Mouse (Mus musculus) urinary bladder, postnatal 14 days (tissue): ENCODE results near the gene Elfn1.

Source experiments
- DNase-seq: peaks from one replicate; pipeline ENCODE4 v3.0.0; 2021; ENCODE audit warnings: low spot score

Gene Elfn1

GRCm38 (mm10) chr5:139907714-139908242 lies at the start of gene Elfn1:
Gene Elfn1 (plus strand): TSS chr5:139907943.
- DNase-seq = no peak

- no peak for DNase-seq
Observed at GRCm38 (mm10) chr5:139860328-139861104, 47.2 kb upstream of the Elfn1 start.

- DNase-seq = peak; percentile 53
Observed at GRCm38 (mm10) chr5:139862759-139863158, 45.0 kb upstream of the Elfn1 start.

GRCm38 (mm10) chr5:139870886-139871285 lies 36.9 kb upstream of the Elfn1 start:
- DNase-seq = no peak

- no peak for DNase-seq
Observed at GRCm38 (mm10) chr5:139871526-139871925, 36.2 kb upstream of the Elfn1 start.

GRCm38 (mm10) chr5:139877563-139877962 lies 30.2 kb upstream of the Elfn1 start:
- no peak for DNase-seq

GRCm38 (mm10) chr5:139879694-139880093 lies 28.0 kb upstream of the Elfn1 start:
- DNase-seq = no peak

- DNase-seq = no peak
Observed at GRCm38 (mm10) chr5:139881161-139881560, 26.6 kb upstream of the Elfn1 start.

- DNase-seq = no peak
Observed at GRCm38 (mm10) chr5:139888624-139889023, 19.1 kb upstream of the Elfn1 start.

- no peak for DNase-seq
Observed at GRCm38 (mm10) chr5:139889370-139889769, 18.4 kb upstream of the Elfn1 start.

GRCm38 (mm10) chr5:139892326-139892994 lies 15.3 kb upstream of the Elfn1 start:
- DNase-seq = no peak

- DNase-seq = no peak
Observed at GRCm38 (mm10) chr5:139892995-139893345, 14.8 kb upstream of the Elfn1 start.

- no peak for DNase-seq
Observed at GRCm38 (mm10) chr5:139894025-139894508, 13.7 kb upstream of the Elfn1 start.

- no peak for DNase-seq
Observed at GRCm38 (mm10) chr5:139899044-139899443, 8.7 kb upstream of the Elfn1 start.

- DNase-seq = no peak
Observed at GRCm38 (mm10) chr5:139905121-139905520, 2.6 kb upstream of the Elfn1 start.

- DNase-seq = no peak
Observed at GRCm38 (mm10) chr5:139906507-139906906, 1.2 kb upstream of the Elfn1 start.

GRCm38 (mm10) chr5:139907241-139907640 lies 502 bp upstream of the Elfn1 start:
- no peak for DNase-seq

GRCm38 (mm10) chr5:139908243-139908810 lies 584 bp downstream of the Elfn1 start:
- DNase-seq = no peak

- DNase-seq = no peak
Observed at GRCm38 (mm10) chr5:139908811-139909627, 1.3 kb downstream of the Elfn1 start.

- no peak for DNase-seq
Observed at GRCm38 (mm10) chr5:139909710-139910550, 2.2 kb downstream of the Elfn1 start.

- DNase-seq = no peak
Observed at GRCm38 (mm10) chr5:139910755-139911300, 3.1 kb downstream of the Elfn1 start.
